Mouse (Mus musculus) neural tube, embryonic 15.5 days (tissue): ENCODE results near the gene Wdr44. TPM values are rescaled to one million over a fixed set of nuclear protein-coding genes. Genes with fewer than 3 reads are reported as not detected.
"Not testable (repeated sequence)": the region's sequence is repeated elsewhere in the genome, so short reads cannot be mapped to it uniquely, and the experiment has no call there.

Experiments used
- ATAC-seq: fragments of 200-750 bp; cut with Nextera tagmentation; 2 replicates; pipeline ENCODE4 v1.8.0; 2017; ENCODE audit warnings: mild to moderate bottlenecking, moderate TSS enrichment, moderate library complexity; ENCODE audit not compliant: low FRiP score
- H3K27ac ChIP-seq: fragments of 300-500 bp; sonication (generic); replicated peaks from 2 replicates; pipeline ENCODE4 v1.5.1; 2015; ENCODE audit warnings: mild to moderate bottlenecking, inconsistent platforms
- H3K27me3 ChIP-seq: fragments of 300-500 bp; sonication (generic); replicated peaks from 2 replicates; pipeline ENCODE4 v1.6.1; 2015; ENCODE audit warnings: inconsistent platforms
- H3K36me3 ChIP-seq: fragments of 300-500 bp; sonication (generic); 2 replicates; pipeline ENCODE4 v1.6.1; 2015; ENCODE audit warnings: inconsistent platforms
- H3K4me1 ChIP-seq: fragments of 300-500 bp; sonication (generic); 2 replicates; pipeline ENCODE4 v1.6.1; 2015; ENCODE audit warnings: inconsistent platforms
- H3K4me2 ChIP-seq: fragments of 300-500 bp; sonication (generic); 2 replicates; pipeline ENCODE4 v1.6.1; 2015; ENCODE audit warnings: inconsistent platforms, mild to moderate bottlenecking, moderate library complexity
- H3K4me3 ChIP-seq: fragments of 300-500 bp; sonication (generic); replicated peaks from 2 replicates; pipeline ENCODE4 v1.5.1; 2015; ENCODE audit warnings: mild to moderate bottlenecking, inconsistent platforms
- H3K9ac ChIP-seq: fragments of 300-500 bp; sonication (generic); replicated peaks from 2 replicates; pipeline ENCODE4 v1.6.1; 2015; ENCODE audit warnings: mild to moderate bottlenecking, inconsistent platforms
- H3K9me3 ChIP-seq: fragments of 300-500 bp; sonication (generic); replicated peaks from 2 replicates; pipeline ENCODE4 v1.6.1; 2016; ENCODE audit warnings: inconsistent platforms
- WGBS: fragments of 180-500 bp; shearing (Covaris S2); methylation state at CpG from one replicate; pipeline ENCODE4 v1.1.7; 2015; ENCODE audit warnings: mixed read lengths; 5-methylcytosine and 5-hydroxymethylcytosine counted together
- polyA plus RNA-seq: library from polyadenylated mRNA; unstranded; fragments of >200 nt; fragmentation: Nextera tagmentation; extraction: Ambion mirVana; gene quantifications from 2 replicates; pipeline ENCODE4 v1.2.1, GENCODE M21; 2015

The Wdr44 gene
- polyA plus RNA-seq, 1 experiment from 2014 or later, result 15.6 TPM

DNA sequence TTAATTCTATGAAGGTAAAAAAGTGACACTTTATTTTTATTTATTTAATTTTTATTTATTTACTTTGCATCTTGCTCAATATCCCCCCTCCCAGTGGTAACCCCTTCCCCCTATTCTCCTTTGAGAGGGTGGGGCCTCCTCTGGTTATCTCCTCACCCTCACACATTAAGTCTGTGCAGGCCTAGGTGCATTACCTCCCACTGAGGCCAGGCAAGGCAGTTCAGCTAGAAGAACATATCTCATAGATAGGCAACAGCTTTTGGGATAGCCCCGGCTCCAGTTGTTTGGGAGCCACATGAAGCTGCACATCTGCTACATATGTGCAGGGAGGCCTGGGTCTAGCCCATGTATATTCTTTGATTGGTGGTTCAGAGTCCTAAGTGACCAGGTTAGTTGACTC, 6.2 kb downstream of the Wdr44 start:
- H3K36me3 ChIP-seq, result no peaks in the 10 kb centered on the region
- H3K4me2 ChIP-seq, result no peak overlapping the region
- H3K4me3 ChIP-seq, result no peak overlapping the region
- no peak overlapping the region for H3K9ac ChIP-seq
- no peaks in the 10 kb centered on the region for H3K4me1 ChIP-seq
- no peaks in the 10 kb centered on the region for H3K27me3 ChIP-seq
- 89% methylated on average over 1 of the region's 1 CpGs for WGBS
- ATAC-seq, result no peak
- H3K27ac ChIP-seq, result no peak overlapping the region
- H3K9me3 ChIP-seq, result no peaks in the 10 kb centered on the region

DNA sequence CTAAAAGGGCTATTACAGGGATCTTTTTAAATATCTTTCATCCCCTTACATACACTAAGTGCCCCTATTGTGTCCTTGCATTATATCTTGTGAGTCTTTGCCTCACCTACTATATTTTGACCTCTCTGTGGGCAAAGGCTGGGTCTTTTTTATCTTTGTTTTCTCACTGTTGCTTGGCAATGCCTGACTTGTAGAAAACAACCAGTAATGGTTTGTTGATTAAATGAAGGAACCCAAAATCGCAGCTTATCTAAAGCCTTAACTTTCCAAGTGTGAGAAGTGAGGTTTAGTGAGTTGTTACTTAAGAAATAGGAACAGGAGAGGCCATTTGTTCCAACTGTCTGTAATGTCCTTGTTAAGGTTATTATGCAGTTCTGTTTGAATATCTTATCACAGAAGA, 24.4 kb downstream of the Wdr44 start:
- Histone ChIP-seq H3K4me1 (no peaks in the 10 kb centered on the region), H3K27me3 (no peaks in the 10 kb centered on the region), H3K4me3 (no peak overlapping the region), H3K36me3 (no peaks in the 10 kb centered on the region), H3K9ac (no peak overlapping the region), H3K27ac (no peak overlapping the region), H3K4me2 (no peak overlapping the region), H3K9me3 (no peaks in the 10 kb centered on the region)
- no peak for ATAC-seq
- 85% methylated on average over 1 of the region's 1 CpGs for WGBS

- Histone ChIP-seq H3K27ac (no peak overlapping the region), H3K9ac (no peak overlapping the region), H3K36me3 (no peaks in the 10 kb centered on the region), H3K4me1 (no peaks in the 10 kb centered on the region), H3K9me3 (no peaks in the 10 kb centered on the region), H3K4me3 (no peak overlapping the region), H3K27me3 (no peaks in the 10 kb centered on the region), H3K4me2 (no peak overlapping the region)
- WGBS, result 58% methylated on average over 1 of the region's 1 CpGs
- ATAC-seq, result no peak
Measured at GRCm38 (mm10) chrX:23727463-23727862, 34.6 kb downstream of the Wdr44 start.

GRCm38 (mm10) chrX:23754671-23755070, 61.8 kb downstream of the Wdr44 start:
- no peak overlapping the region for H3K4me3 ChIP-seq
- no peaks in the 10 kb centered on the region for H3K4me1 ChIP-seq
- H3K36me3 ChIP-seq, result no peaks in the 10 kb centered on the region
- H3K27me3 ChIP-seq, result no peaks in the 10 kb centered on the region
- no peak overlapping the region for H3K27ac ChIP-seq
- no peak for ATAC-seq
- 86% methylated on average over 1 of the region's 1 CpGs for WGBS
- H3K9ac ChIP-seq, result no peak overlapping the region
- no peaks in the 10 kb centered on the region for H3K9me3 ChIP-seq
- H3K4me2 ChIP-seq, result no peak overlapping the region

GRCm38 (mm10) chrX:23767849-23768248, 75.0 kb downstream of the Wdr44 start:
- Histone ChIP-seq H3K9me3 (no peaks in the 10 kb centered on the region), H3K36me3 (no peaks in the 10 kb centered on the region), H3K4me2 (no peak overlapping the region), H3K9ac (no peak overlapping the region), H3K4me3 (no peak overlapping the region), H3K27ac (no peak overlapping the region), H3K4me1 (no peaks in the 10 kb centered on the region), H3K27me3 (no peaks in the 10 kb centered on the region)
- 79% methylated on average over 1 of the region's 1 CpGs for WGBS
- no peak for ATAC-seq

GRCm38 (mm10) chrX:23807125-23807524, 114.3 kb downstream of the Wdr44 start:
- Histone ChIP-seq H3K4me3 (no peak overlapping the region), H3K36me3 (no peaks in the 10 kb centered on the region), H3K4me2 (no peak overlapping the region), H3K9me3 (no peaks in the 10 kb centered on the region), H3K27ac (no peak overlapping the region), H3K27me3 (no peaks in the 10 kb centered on the region), H3K9ac (no peak overlapping the region), H3K4me1 (no peaks in the 10 kb centered on the region)
- WGBS, result 87% methylated on average over 3 of the region's 3 CpGs
- ATAC-seq, result no peak

DNA sequence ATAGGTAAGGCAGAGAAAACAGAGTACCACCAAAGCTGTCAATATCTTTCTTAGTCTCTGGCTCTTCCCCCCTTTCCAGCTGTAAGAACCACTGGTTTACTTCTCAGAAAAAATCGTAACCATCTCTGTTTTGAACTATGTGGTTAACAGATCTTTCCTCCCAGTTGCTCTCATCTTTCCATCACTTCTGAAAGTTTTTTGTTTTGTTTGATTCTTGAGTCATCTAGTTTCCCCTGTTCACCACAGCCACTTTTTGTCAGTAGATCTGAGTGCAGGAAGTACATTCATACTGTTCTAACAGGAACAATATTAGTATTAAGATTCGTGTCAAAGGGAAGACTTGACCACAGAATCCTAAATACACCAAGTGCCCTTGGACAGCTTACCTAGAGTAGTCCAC, 117.5 kb downstream of the Wdr44 start:
- Histone ChIP-seq H3K36me3 (no peaks in the 10 kb centered on the region), H3K4me2 (no peak overlapping the region), H3K9me3 (no peaks in the 10 kb centered on the region), H3K9ac (no peak overlapping the region), H3K27ac (no peak overlapping the region), H3K27me3 (no peaks in the 10 kb centered on the region), H3K4me3 (no peak overlapping the region), H3K4me1 (no peaks in the 10 kb centered on the region)
- WGBS, result 83% methylated on average over 2 of the region's 2 CpGs
- no peak for ATAC-seq

DNA sequence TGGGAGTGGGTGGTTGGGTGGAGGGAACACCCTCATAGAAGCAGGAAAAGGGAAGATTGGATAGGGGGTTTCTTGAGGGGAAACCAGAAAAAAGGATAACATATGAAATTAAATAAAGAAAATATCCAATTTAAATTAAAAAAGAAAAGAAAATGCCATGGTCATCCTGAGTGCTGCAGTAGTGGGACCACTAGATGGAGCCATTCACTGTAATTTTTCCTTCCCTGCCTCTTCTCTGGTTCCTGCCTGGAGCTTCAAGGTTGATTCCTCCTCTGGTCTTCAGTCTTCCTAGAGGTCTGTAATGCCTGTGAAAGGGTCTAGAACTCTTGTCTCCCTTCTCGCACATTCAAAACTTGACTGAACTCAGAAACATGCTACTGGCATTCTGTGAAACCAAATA, 120.4 kb downstream of the Wdr44 start:
- H3K36me3 ChIP-seq, H3K4me3 ChIP-seq, H3K9me3 ChIP-seq, H3K4me1 ChIP-seq, H3K9ac ChIP-seq, H3K27me3 ChIP-seq, H3K27ac ChIP-seq, H3K4me2 ChIP-seq, ATAC-seq: not testable (repeated sequence)
- 65% methylated on average over 1 of the region's 1 CpGs for WGBS

GRCm38 (mm10) chrX:23822885-23823284, 130.0 kb downstream of the Wdr44 start:
- not testable (repeated sequence) for ATAC-seq
- 87% methylated on average over 6 of the region's 6 CpGs for WGBS

DNA sequence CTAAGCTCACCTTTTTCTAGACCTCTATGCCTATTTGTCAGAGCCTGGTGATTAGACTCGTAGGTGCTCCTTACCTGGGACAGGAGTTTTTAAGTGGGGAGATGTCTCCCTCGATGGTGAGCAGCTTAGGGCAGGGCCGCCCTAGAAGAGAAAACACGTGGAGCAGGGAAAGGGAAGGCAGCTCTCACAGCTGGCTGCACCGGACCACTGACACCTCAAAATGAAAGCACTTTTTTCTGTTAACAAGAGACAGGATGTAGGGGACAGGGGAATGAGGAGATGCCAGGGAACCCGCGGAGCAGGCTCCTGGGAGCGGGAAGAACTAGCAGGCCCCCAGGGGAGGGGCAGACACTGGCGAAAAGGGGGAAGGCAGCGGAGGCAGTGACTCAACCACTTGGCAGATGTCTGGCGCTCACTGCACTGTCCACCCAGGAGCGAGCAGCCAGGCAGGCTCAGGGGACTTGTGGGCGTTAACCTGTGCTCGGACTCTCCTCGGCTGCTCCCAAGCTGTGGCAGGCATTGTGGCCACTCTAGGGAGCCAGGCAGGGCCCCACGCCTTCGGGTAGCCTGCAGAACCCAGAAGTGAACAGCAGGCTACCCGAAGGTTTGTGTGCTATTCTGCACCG, 130.7 kb downstream of the Wdr44 start:
- no peaks in the 10 kb centered on the region for H3K4me1 ChIP-seq
- H3K9me3 ChIP-seq, result no peaks in the 10 kb centered on the region
- H3K27ac ChIP-seq, result no peak overlapping the region
- H3K4me2 ChIP-seq, result peak overlapping the region; percentile 15; the same call in 1 of the 2 replicates
- H3K36me3 ChIP-seq, result no peaks in the 10 kb centered on the region
- 73% methylated on average over 19 of the region's 19 CpGs for WGBS
- H3K27me3 ChIP-seq, result no peaks in the 10 kb centered on the region
- H3K9ac ChIP-seq, result no peak overlapping the region
- no peak for ATAC-seq
- H3K4me3 ChIP-seq, result no peak overlapping the region

More at GRCm38 (mm10) chrX:23822885-23823284, 130.0 kb downstream of the Wdr44 start:
- H3K36me3 ChIP-seq, H3K4me3 ChIP-seq, H3K27me3 ChIP-seq, H3K9me3 ChIP-seq, H3K4me1 ChIP-seq, H3K4me2 ChIP-seq, H3K27ac ChIP-seq, H3K9ac ChIP-seq: not testable (repeated sequence)

DNA sequence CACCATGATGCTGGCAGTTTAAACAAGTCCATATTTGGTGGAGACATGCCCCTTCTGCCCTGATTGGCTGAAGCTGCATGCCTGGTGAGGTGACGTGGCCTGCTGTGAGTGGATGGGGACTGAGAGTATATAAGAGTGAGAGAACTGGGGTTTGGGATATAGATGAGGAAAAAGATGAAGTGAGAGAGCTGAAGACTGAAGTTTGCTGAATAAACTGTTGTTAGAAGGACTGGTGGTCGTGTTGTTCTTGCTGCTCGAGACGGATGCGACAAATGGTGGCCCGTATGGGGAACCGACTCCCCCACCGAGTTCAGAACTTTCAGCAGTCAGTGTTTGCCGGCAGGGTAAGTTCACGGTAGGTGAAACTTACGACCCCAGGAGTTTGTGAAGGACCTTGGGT, 140.9 kb downstream of the Wdr44 start:
- H3K4me3 ChIP-seq, H3K27me3 ChIP-seq, H3K9me3 ChIP-seq, H3K27ac ChIP-seq, H3K4me1 ChIP-seq, H3K4me2 ChIP-seq, H3K9ac ChIP-seq, H3K36me3 ChIP-seq, ATAC-seq: not testable (repeated sequence)
- WGBS, result 88% methylated on average over 11 of the region's 11 CpGs

DNA sequence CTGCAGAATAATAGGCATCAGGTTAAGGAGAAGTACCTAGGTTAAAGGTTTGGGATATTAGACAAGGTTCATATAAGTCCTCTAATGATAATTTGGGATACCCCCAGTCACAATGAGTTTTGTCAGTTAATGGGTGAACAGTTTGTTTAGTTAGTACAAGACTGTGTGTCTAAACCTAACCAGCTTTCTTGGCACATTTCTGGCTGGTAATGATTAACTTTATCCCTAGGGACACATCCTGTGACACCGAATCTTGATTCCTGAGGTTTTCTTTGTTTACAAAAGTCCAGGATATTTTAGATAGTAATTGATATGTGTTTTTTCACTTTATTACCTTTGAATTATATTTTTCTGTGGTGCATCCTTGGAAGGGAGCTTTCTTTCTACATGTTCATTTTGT, 148.1 kb downstream of the Wdr44 start:
- no peaks in the 10 kb centered on the region for H3K4me1 ChIP-seq
- no peaks in the 10 kb centered on the region for H3K36me3 ChIP-seq
- no peak overlapping the region for H3K4me3 ChIP-seq
- 91% methylated on average over 1 of the region's 1 CpGs for WGBS
- H3K27me3 ChIP-seq, result no peaks in the 10 kb centered on the region
- no peak for ATAC-seq
- no peaks in the 10 kb centered on the region; the same call in 1 of the 2 replicates for H3K9me3 ChIP-seq
- H3K4me2 ChIP-seq, result no peak overlapping the region
- H3K27ac ChIP-seq, result no peak overlapping the region
- H3K9ac ChIP-seq, result no peak overlapping the region
